Comparison of ENCODE assay signal across 10 mouse cellular contexts in genomic region chr4:134548169-134548938, GRCm38 (mm10). TPM values are rescaled to one million over a fixed set of nuclear protein-coding genes. Genes with fewer than 3 reads are reported as not detected.
DNase-seq lines count a peak whose midpoint lies in the region; ATAC-seq and TF ChIP-seq lines count a peak whose summit lies in the region.
"Had no signal": no experiment of that assay in that cellular context is flagged by ENCODE, and none has a peak within 500 bp of the region (broad histone marks: within the 10 kb centered on the region; RNA-seq: fewer than 3 reads in every experiment).

No protein-coding gene starts in this region.

- H3K4me1 ChIP-seq in forebrain, postnatal 0 days (ENCODE audit: insufficient read depth): no peaks in the 10 kb centered on the region
- peaks cover 6% of the 10 kb centered on the region; the same call in 1 of the 2 replicates for H3K4me1 ChIP-seq in forebrain, embryonic 14.5 days (ENCODE audit: control insufficient read depth, insufficient read depth, low read length)
- H3K4me1 ChIP-seq in heart, embryonic 13.5 days: peaks cover 47% of the 10 kb centered on the region

- H3K4me3 ChIP-seq in forebrain, postnatal 0 days (ENCODE audit: low read depth, low read length): no peak overlapping the region
- H3K4me3 ChIP-seq in forebrain, embryonic 14.5 days (ENCODE audit: low read depth, low read length): no peak overlapping the region
- no peak overlapping the region for H3K4me3 ChIP-seq in heart, embryonic 13.5 days

- DNase-seq in forebrain, postnatal 0 days: no peak
- DNase-seq in forebrain, embryonic 14.5 days (ENCODE audit: low spot score): no peak
- peak; percentile 20 for DNase-seq in NIH3T3 (ENCODE audit: low read depth)
- peak; percentile 57 for DNase-seq in lung, postnatal 36 days
- no peak for DNase-seq in ovary, postnatal 36 days (ENCODE audit: low spot score)
- no peak for DNase-seq in embryo, embryonic 11 days
- DNase-seq in right cerebral cortex, postnatal 4 days: no peak
- DNase-seq: cerebellum, adult 8-10 months; thymus, postnatal 25 days had no signal

- peaks cover 46% of the 10 kb centered on the region for H3K36me3 ChIP-seq in forebrain, postnatal 0 days (ENCODE audit: insufficient read depth)
- H3K36me3 ChIP-seq in forebrain, embryonic 14.5 days (ENCODE audit: control insufficient read depth, insufficient read depth, low read length): peaks cover 55% of the 10 kb centered on the region
- H3K36me3 ChIP-seq in heart, embryonic 13.5 days: peaks cover 67% of the 10 kb centered on the region

- 0 out of 2 replicates have a peak, but pooled peaks have one; percentile 9 for ATAC-seq in forebrain, postnatal 0 days
- ATAC-seq in forebrain, embryonic 14.5 days: no peak
- no peak for ATAC-seq in heart, embryonic 13.5 days (ENCODE audit: extremely low read depth, insufficient number of reproducible peaks, low FRiP score, low TSS enrichment)

- no peaks in the 10 kb centered on the region for H3K27me3 ChIP-seq in forebrain, postnatal 0 days (ENCODE audit: insufficient read depth, low read length)
- no peaks in the 10 kb centered on the region for H3K27me3 ChIP-seq in forebrain, embryonic 14.5 days (replicated peaks; ENCODE audit: control insufficient read depth, insufficient read depth, low read length)
- H3K27me3 ChIP-seq in heart, embryonic 13.5 days (replicated peaks): no peaks in the 10 kb centered on the region

- no peaks in the 10 kb centered on the region for H3K9me3 ChIP-seq in forebrain, postnatal 0 days (ENCODE audit: low read length)
- H3K9me3 ChIP-seq in forebrain, embryonic 14.5 days (replicated peaks; ENCODE audit: control insufficient read depth, low read length): peaks cover 5% of the 10 kb centered on the region
- H3K9me3 ChIP-seq in heart, embryonic 13.5 days: peaks cover 6% of the 10 kb centered on the region

- 59% methylated on average over 18 of the region's 18 CpGs for WGBS in forebrain, postnatal 0 days
- WGBS in forebrain, embryonic 14.5 days: 63% methylated on average over 18 of the region's 18 CpGs
- 51% methylated on average over 18 of the region's 18 CpGs for WGBS in heart, embryonic 13.5 days

- H3K9ac ChIP-seq in forebrain, postnatal 0 days: no peak overlapping the region
- H3K9ac ChIP-seq in forebrain, embryonic 14.5 days (ENCODE audit: low read length): no peak overlapping the region
- H3K9ac ChIP-seq in heart, embryonic 13.5 days: peak overlapping the region; percentile 8; the same call in 1 of the 2 replicates

- TF ChIP-seq CTCF in forebrain, postnatal 0 days (IDR thresholded peaks at IDR 0.05; ENCODE audit: low read depth): 0 out of 2 replicates have a peak, but pooled peaks have one; percentile 30

- no peak overlapping the region for H3K27ac ChIP-seq in forebrain, postnatal 0 days (ENCODE audit: low read depth, low read length)
- no peak overlapping the region for H3K27ac ChIP-seq in forebrain, embryonic 14.5 days (ENCODE audit: low read depth, low read length)
- H3K27ac ChIP-seq in heart, embryonic 13.5 days (replicated peaks): 0 out of 2 replicates have a peak overlapping the region, but pooled peaks have one; percentile 22

- H3K4me2 ChIP-seq in forebrain, postnatal 0 days (ENCODE audit: low read depth): no peak overlapping the region
- no peak overlapping the region for H3K4me2 ChIP-seq in forebrain, embryonic 14.5 days (ENCODE audit: low read length)
- no peak overlapping the region for H3K4me2 ChIP-seq in heart, embryonic 13.5 days

RNA-seq across cellular contexts. Expression of gene Selenon, which starts 3.6 kb away (rescaled TPM):
- total RNA-seq in forebrain, postnatal 0 days (2014; rRNA removed): 17.1 and 17.9 TPM in 2 replicates
- 11.8 and 13.4 TPM in 2 replicates for polyA plus RNA-seq in forebrain, postnatal 0 days (2015; fragmentation: Nextera tagmentation; extraction: Ambion mirVana)
- 10.2 and 12.4 TPM in 2 replicates for polyA plus RNA-seq in forebrain, embryonic 14.5 days (2014; fragmentation: Nextera tagmentation; extraction: Ambion mirVana)
- polyA plus RNA-seq in heart, embryonic 13.5 days (2015; fragmentation: Nextera tagmentation; extraction: Ambion mirVana): 7.5 and 8.0 TPM in 2 replicates

RNA-seq across cellular contexts. Expression of gene Mtfr1l, which starts 13.2 kb away (rescaled TPM):
- total RNA-seq in forebrain, postnatal 0 days (2014; rRNA removed): 116 and 119 TPM in 2 replicates
- 191 and 194 TPM in 2 replicates for polyA plus RNA-seq in forebrain, postnatal 0 days (2015; fragmentation: Nextera tagmentation; extraction: Ambion mirVana)
- polyA plus RNA-seq in forebrain, embryonic 14.5 days (2014; fragmentation: Nextera tagmentation; extraction: Ambion mirVana): 177 and 185 TPM in 2 replicates
- polyA plus RNA-seq in heart, embryonic 13.5 days (2015; fragmentation: Nextera tagmentation; extraction: Ambion mirVana): 142 and 144 TPM in 2 replicates

RNA-seq across cellular contexts. Expression of gene Aunip, which starts 37.6 kb away (rescaled TPM):
- total RNA-seq in forebrain, postnatal 0 days (2014; rRNA removed): 1.2 and 1.8 TPM in 2 replicates
- polyA plus RNA-seq in forebrain, postnatal 0 days (2015; fragmentation: Nextera tagmentation; extraction: Ambion mirVana): 1.1 and 1.3 TPM in 2 replicates
- polyA plus RNA-seq in forebrain, embryonic 14.5 days (2014; fragmentation: Nextera tagmentation; extraction: Ambion mirVana): 2.2 and 3.3 TPM in 2 replicates
- polyA plus RNA-seq in heart, embryonic 13.5 days (2015; fragmentation: Nextera tagmentation; extraction: Ambion mirVana): 8.5 and 11.2 TPM in 2 replicates

RNA-seq across cellular contexts. Expression of gene Paqr7, which starts 51.9 kb away (rescaled TPM):
- 33.9 and 36.6 TPM in 2 replicates for total RNA-seq in forebrain, postnatal 0 days (2014; rRNA removed)
- 21.3 and 28.1 TPM in 2 replicates for polyA plus RNA-seq in forebrain, postnatal 0 days (2015; fragmentation: Nextera tagmentation; extraction: Ambion mirVana)
- polyA plus RNA-seq in forebrain, embryonic 14.5 days (2014; fragmentation: Nextera tagmentation; extraction: Ambion mirVana): 4.3 and 6.0 TPM in 2 replicates
- polyA plus RNA-seq in heart, embryonic 13.5 days (2015; fragmentation: Nextera tagmentation; extraction: Ambion mirVana): 10.0 and 10.9 TPM in 2 replicates

Comparison
In these comparisons a context has a peak if more than half of its experiments do, and no peak if none do; other contexts are left out.
1. DNase-seq: peak in NIH3T3 (single experiment) and lung, postnatal 36 days (single experiment); none in forebrain, postnatal 0 days (single experiment), forebrain, embryonic 14.5 days (single experiment), ovary, postnatal 36 days (single experiment), embryo, embryonic 11 days (single experiment) and right cerebral cortex, postnatal 4 days (single experiment).